Mouse (Mus musculus) MEL (cell line): ENCODE results near the gene Klrd1.

Source experiments
- CHD1 ChIP-seq: IDR thresholded peaks from 2 replicates; pipeline ENCODE4 v1.6.1; 2012; ENCODE audit warnings: low read depth, mild to moderate bottlenecking, inconsistent platforms, low read length, improper control_type of control experiment
- CHD2 ChIP-seq: IDR thresholded peaks from 2 replicates; pipeline ENCODE4 v1.6.1; 2011; ENCODE audit warnings: low read length, improper control_type of control experiment
- CTCF ChIP-seq, 3 experiments: IDR thresholded peaks in 2 of 3; conservative IDR thresholded peaks in 1 of 3; 2 replicates each; pipeline ENCODE4 v1.5.1; 2011 to 2012; ENCODE audit warnings: low read length in 3 of 3, low read depth in 2 of 3, mild to moderate bottlenecking in 2 of 3, improper control_type of control experiment in 1 of 3, inconsistent platforms in 1 of 3, mixed read lengths in 1 of 3, moderate library complexity in 1 of 3; ENCODE audit not compliant: control insufficient read depth in 1 of 3, insufficient read depth in 1 of 3, poor library complexity in 1 of 3, severe bottlenecking in 1 of 3
- EP300 ChIP-seq, 2 experiments: IDR thresholded peaks; 2 replicates each; pipeline ENCODE4 v1.6.1; 2011; ENCODE audit warnings: improper control_type of control experiment in 2 of 2, low read length in 2 of 2, low read depth in 1 of 2, mild to moderate bottlenecking in 1 of 2
- GATA1 ChIP-seq: IDR thresholded peaks from 2 replicates; pipeline ENCODE4 v1.6.1; 2011; ENCODE audit warnings: low read depth, low read length, improper control_type of control experiment
- HCFC1 ChIP-seq: IDR thresholded peaks from 2 replicates; pipeline ENCODE4 v1.6.1; 2012; ENCODE audit warnings: low read depth, mild to moderate bottlenecking, inconsistent platforms, low read length, improper control_type of control experiment, moderate library complexity
- MAFK ChIP-seq: IDR thresholded peaks from 2 replicates; pipeline ENCODE4 v1.6.1; 2011; ENCODE audit warnings: low read depth, mild to moderate bottlenecking, low read length, improper control_type of control experiment, borderline replicate concordance
- MAX ChIP-seq: IDR thresholded peaks from 2 replicates; pipeline ENCODE4 v1.6.1; 2011; ENCODE audit warnings: low read length, improper control_type of control experiment
- POLR2A ChIP-seq, 2 experiments: IDR thresholded peaks; 2 replicates each; pipeline ENCODE4 v1.6.1; 2011 to 2012; ENCODE audit warnings: low read length in 2 of 2, mild to moderate bottlenecking in 2 of 2, control low read depth in 1 of 2, improper control_type of control experiment in 1 of 2, low read depth in 1 of 2, moderate library complexity in 1 of 2; ENCODE audit not compliant: control insufficient read depth in 1 of 2, insufficient read depth in 1 of 2, poor library complexity in 1 of 2
- POLR2AphosphoS2 ChIP-seq: IDR thresholded peaks from 2 replicates; pipeline ENCODE4 v1.6.1; 2011; ENCODE audit warnings: low read length, improper control_type of control experiment
- USF1 ChIP-seq: IDR thresholded peaks from 2 replicates; pipeline ENCODE4 v1.6.1; 2014; ENCODE audit warnings: low read depth, mild to moderate bottlenecking, inconsistent platforms, low read length, improper control_type of control experiment, moderate library complexity
- ZNF384 ChIP-seq: IDR thresholded peaks from 2 replicates; pipeline ENCODE4 v1.6.1; 2012; ENCODE audit warnings: low read depth, mild to moderate bottlenecking, inconsistent platforms, low read length, improper control_type of control experiment

DNA sequence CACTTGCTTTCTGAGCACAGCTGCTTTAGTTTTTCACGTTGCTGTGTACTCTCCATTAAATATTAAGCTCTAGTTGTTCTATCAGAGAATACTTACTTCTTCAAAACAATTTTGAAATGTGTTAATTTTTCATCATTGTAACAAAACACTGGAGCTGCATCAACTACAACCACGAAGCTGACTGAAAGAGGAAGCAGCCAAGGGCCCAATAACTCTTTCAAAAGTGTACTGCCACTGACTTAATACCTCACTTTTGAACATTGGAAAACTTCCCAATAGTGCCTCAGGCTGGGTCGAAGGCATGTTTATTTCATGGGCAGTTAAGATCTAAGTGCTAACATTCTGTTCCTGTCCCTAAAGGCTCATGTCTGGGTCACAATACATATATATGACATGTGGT lies 43.6 kb upstream of the Klrd1 start:
- TF ChIP-seq CHD1 (no peak), GATA1 (no peak), ZNF384 (no peak), CTCF (IDR thresholded peaks at IDR 0.05 in 2 of 3, conservative IDR thresholded peaks at IDR 0.05 in 1 of 3; ENCODE audit: control insufficient read depth in 1 of 3, insufficient read depth in 1 of 3, low read depth in 2 of 3, low read length in 3 of 3, poor library complexity in 1 of 3, severe bottlenecking in 1 of 3) (no peak), CHD2 (no peak), EP300 (IDR thresholded peaks at IDR 0.05; ENCODE audit: low read depth in 1 of 2, low read length in 2 of 2) (no peak), USF1 (no peak), POLR2A (IDR thresholded peaks at IDR 0.05; ENCODE audit: control insufficient read depth in 1 of 2, insufficient read depth in 1 of 2, low read depth in 1 of 2, low read length in 2 of 2, poor library complexity in 1 of 2) (no peak), MAFK (no peak), POLR2AphosphoS2 (no peak), MAX (no peak), HCFC1 (no peak)
